Mouse (Mus musculus) right cerebral cortex, adult 2 months (tissue): ENCODE measurements at regions not wholly inside any gene's neighbourhood (a gene's known extent, or its start where the extent isn't known, plus 50 kb on each side); places are given as distances from the start of the nearest gene placed in this dataset.

ENCODE experiments used
- DNase-seq, 2 experiments: peaks; one replicate each; pipeline ENCODE4 v3.0.0; 2021 to 2022; ENCODE audit warnings: low spot score in 2 of 2

DNA sequence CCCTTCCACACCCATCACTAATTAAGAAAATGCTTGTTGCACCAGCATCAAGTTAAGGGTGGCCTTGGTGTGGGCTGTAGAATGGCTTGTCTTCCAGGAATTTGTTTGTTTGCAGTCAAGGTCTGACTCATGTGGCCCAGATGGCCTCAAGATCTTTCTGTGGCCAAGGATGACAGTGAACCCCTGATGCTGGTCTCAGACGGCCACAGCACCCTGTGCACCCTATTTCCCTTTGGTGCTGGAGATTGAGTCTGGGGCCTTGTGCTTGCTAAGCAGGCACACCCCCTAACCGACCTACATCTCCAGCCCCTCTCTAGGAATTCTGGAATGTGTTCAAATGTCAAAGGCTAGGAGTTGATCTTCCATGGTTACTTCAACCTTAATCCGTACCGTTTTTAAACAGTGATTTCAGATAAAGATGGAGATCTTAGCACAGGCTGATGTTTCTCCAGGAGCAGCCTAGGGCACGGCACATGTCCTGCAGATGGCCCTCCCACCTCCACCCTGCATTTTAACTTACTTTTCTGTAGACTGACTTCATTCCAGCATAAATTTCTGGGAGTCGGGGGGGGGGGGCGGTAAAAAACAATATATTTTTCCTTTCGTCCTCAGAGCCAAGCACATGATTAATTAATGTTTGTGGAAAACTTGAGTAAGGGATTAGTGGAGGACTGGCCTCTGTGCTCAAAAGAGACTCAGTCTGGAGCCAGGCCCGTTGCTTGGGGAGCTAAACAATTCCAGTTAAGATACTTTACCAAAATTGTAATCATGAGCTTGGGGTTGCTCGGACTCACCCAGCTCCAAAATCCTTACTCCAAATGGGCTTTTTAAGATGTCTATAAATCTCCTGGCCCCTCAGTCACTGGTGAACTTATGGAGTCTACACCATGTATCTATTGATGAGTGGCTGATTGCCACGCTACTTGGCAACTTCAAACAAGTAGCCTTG is 95.0 kb upstream of the Supt20 start:
- DNase-seq = no peak

GRCm38 (mm10) chr3:54598296-54598695 is 94.3 kb upstream of the Supt20 start:
- no peak for DNase-seq

DNA sequence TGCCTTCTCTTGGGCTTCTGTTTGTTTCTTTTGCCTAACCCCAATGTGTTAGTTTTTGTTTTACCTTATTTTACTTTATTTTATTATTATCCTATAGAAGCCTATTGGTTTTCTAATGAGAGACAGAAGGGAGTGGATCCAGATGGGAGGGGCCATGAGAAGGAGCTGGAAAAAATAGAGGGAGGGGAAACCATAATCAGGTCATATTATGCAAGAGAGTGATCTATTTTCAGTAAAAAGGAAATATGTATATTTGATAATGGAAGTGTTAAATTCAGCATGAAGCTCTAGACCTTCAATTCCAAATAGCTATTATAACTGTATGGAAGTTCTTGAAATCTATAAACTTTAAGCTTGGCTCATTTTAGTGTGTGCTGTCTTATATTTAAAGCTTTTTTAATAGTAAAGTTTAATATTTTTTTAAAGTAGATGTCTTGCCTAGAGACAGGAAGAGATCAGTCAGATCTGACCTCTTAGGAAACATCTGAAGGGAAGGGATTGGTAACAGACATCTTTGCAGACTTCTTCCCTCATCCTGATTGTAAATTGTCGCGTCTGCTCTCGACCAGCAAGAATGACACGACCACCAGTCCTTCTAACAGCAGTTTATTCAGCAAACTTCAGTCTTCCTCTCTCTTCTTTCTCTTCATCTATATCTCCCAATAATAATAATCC is 87.8 kb upstream of the Supt20 start:
- DNase-seq = no peak

DNA sequence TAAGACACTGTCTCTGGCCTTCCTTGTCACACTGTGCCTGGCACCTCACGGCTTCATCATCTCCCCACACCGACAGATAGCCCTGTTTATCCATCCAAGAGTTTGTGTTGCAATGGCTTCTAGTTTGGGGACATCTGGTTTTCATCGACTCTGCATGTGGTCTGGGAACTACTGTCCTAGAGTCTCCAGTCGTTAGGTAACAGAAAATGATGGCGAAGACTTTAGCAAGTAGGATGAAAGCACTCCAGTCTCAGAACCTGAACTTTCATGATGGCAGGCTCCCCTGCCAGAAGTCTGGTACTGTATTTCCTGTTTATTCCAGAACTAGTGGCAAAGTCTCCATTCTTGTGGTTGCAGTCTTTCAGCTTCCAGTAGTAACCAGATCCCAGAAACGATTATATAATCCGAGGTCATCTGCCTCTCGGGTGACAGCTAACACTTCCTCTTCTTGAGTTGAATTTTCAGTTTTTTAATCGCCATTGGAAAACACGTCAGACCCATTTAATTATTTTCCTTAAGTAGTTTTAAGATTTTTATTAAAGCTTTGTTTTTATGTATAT is 81.1 kb upstream of the Supt20 start:
- DNase-seq = no peak

- DNase-seq = no peak
Measured at GRCm38 (mm10) chr3:54613845-54614244, 78.8 kb upstream of the Supt20 start.

GRCm38 (mm10) chr3:54617298-54617697 is 75.3 kb upstream of the Supt20 start:
- DNase-seq = no peak

DNA sequence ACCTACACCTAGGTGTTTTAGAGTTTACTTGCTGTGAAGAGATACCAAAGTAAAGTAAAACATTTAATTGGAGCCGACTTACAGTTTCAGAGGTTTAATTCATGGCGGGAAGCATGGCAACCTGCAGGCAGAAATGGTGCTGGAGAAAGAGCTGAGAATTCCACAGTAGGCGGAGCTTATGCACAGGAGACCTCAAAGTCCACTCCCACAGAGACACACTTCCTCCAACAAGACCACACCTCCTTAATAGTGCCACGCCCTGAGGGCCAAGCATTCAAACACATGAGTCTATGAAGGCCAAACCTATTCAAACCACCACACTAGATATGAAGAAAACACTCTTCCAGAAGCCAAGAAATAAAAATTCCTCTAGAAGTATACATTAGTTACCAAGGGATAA is 74.3 kb upstream of the Supt20 start:
- no peak for DNase-seq

DNA sequence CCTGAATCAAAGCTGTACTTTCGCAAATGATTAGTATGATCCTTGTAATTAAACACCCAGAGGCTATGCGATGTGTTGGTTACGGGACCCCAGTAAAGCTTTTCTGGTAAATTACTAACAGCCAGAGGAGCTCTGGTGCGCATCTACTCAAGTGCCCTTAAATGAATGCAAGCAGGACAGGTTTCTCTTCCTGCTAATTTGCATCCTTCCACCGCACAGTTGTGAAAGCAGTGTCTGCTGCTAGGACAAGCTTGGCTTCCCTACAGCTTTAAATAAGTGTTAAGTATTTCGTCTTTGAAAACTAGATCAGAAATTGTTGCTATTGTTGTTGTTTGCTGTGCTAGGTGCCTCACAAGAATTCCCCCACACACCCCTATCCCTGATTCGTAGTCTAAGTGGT is 62.4 kb upstream of the Supt20 start:
- no peak for DNase-seq

DNA sequence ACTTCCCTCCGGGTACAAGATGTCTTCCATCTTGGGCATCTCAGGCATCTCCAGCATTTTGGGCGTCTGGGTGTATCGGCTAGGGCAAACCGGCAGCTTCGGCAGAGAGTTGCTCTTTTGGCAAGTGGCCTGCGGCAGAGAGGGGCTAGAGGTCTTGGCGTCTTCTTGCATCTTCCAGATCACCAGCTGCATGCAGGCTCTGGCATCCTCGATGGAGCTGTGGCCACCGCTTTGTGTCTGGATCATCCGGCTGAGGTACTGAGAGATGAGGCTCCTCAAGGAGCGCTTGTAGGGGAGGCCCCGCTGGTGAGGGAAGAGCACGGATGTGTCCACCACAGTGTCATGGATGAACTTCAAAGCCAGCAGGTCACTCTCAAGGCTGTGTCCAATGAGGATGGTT is 59.9 kb upstream of the Supt20 start:
- DNase-seq = no peak

DNA sequence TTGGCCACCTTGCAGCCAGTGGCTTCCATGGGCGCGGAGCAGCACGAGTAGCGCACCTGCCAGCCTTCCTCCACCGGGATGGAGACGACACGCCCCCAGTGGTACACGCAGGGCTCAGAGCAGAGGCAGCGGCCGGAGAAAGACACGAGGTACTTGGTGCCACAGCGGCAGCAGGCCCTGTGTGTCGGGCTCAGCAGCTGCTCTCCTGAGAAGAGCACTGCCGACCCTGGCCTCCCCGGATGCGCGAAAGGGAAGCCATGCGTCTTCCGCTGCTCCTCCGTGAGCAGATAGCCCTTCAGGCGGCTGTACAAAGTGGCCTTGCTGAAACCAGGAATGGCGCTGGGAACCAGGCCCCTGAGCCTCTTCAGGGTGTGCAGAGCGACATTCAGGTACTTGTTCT is 59.2 kb upstream of the Supt20 start:
- DNase-seq = no peak

DNA sequence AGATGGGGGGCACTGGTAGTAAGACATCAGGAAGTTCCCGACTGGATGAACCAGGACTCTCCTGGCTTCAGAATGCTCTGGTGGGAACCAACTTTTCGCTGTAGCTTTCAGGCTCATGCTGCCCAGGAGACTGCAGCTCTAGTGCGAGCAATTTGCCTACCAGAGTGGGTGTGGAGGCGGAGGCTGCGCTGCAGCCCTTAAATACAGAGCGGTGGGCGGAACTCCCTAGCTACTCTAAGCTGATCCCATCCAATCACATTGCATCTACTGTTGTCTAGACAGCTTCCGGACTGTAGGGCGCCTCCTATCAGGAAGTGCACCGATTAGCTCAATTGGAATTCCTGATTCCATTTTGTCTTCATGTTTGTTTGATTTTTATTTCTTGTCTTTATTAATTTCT is 58.2 kb upstream of the Supt20 start:
- no peak for DNase-seq
